Mouse (Mus musculus): Measurements from ENCODE around the gene Cript. TPM values are rescaled to one million over a fixed set of nuclear protein-coding genes. Genes with fewer than 3 reads are reported as not detected.
A peak's percentile ranks its signal among the peaks of the same experiment; 100 is the strongest.

Gene Cript
- polyA plus RNA-seq, 1 experiment, result 38.6 TPM

DNA sequence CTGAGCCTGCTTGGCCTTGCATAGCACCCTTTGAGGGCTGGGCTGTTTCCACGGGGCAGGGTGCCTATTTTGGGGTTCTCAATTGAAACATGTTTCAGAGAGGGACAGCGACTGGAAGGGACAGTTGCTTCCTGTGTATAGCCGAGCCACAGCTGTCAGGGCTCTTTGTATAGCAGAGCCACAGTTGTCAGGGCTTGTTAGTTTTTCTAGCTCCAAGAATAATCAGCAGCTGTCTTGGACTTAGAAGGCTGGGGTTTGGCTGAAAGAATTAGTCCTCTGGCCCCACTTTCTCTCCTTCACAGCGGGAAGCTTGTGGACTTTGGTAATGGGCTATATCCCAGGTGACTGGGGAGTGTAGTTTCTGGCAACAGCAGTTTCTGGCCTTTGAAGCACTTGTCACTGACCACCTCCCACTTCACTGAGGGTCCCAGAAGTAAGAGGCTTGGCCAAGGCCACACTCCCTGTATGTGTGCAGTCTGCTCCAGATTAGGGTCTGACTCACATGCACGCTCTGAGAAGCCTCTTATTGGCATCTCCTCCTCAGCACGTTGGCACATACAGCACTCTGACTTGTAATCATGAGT lies 36.7 kb upstream of the Cript start:
- TF ChIP-seq POLR2A (IDR thresholded peaks at IDR 0.05; ENCODE audit: borderline replicate concordance, control insufficient read depth, low read depth, low read length) (no peak), CTCF (IDR thresholded peaks at IDR 0.05; ENCODE audit: control insufficient read depth, insufficient read depth, low read length) (no peak)
- H3K4me1 ChIP-seq (ENCODE audit: control insufficient read depth, insufficient read depth, low read length), result no peaks in the 10 kb centered on the region
- no peak overlapping the region for H3K4me3 ChIP-seq (replicated peaks; ENCODE audit: control insufficient read depth, low read depth, low read length)
- 56% methylated on average over 6 of the region's 6 CpGs for WGBS
- H3K27ac ChIP-seq (ENCODE audit: control insufficient read depth, insufficient read depth, low read depth, low read length, poor library complexity), result no peak overlapping the region

DNA sequence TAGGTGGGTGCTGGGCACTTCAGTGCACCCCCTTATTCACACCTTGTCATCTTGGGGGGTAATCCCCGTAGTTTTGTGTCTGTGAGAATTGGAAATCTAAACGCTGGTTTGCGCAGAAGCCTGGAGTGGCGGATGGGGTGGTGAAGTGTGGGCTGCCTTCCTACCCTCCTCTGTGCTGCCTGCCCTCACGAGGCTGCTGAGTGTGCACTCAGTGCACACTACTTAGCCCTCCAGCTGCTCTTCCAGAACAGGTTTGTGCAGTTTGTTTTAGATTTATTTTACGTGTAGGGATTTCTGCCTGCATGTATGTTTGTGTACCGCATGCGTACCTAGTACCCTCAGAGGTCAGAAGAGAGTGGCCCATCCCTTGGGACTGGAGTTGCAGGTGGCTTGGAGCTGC lies 34.0 kb upstream of the Cript start:
- no peak overlapping the region for H3K27ac ChIP-seq (ENCODE audit: control insufficient read depth, insufficient read depth, low read depth, low read length, poor library complexity)
- TF ChIP-seq CTCF (IDR thresholded peaks at IDR 0.05; ENCODE audit: control insufficient read depth, insufficient read depth, low read length), result no peak
- no peak for TF ChIP-seq POLR2A (IDR thresholded peaks at IDR 0.05; ENCODE audit: borderline replicate concordance, control insufficient read depth, low read depth, low read length)
- H3K4me3 ChIP-seq (replicated peaks; ENCODE audit: control insufficient read depth, low read depth, low read length), result no peak overlapping the region
- no peaks in the 10 kb centered on the region for H3K4me1 ChIP-seq (ENCODE audit: control insufficient read depth, insufficient read depth, low read length)
- 83% methylated on average over 8 of the region's 8 CpGs for WGBS

DNA sequence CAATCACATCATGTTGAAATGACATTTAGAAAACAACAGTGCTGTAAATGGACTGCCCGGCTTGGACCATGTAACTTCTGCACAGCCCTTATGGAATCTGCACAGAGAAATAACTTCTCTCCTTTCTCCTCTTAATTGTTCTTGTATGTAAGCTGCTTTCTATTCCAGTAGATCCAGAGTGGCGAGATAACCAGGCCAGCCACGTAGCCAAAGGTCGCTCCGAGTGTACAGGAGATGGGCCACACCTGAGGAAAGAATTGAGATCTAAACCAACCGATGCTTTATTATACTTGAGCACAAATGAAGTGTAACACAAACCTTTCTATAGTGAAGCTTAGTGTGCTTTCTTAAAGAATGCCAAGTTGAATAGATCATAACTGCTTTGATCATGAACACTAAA lies 28.0 kb upstream of the Cript start:
- H3K4me3 ChIP-seq (replicated peaks; ENCODE audit: control insufficient read depth, low read depth, low read length), result no peak overlapping the region
- 84% methylated on average over 6 of the region's 6 CpGs for WGBS
- no peak overlapping the region for H3K27ac ChIP-seq (ENCODE audit: control insufficient read depth, insufficient read depth, low read depth, low read length, poor library complexity)
- TF ChIP-seq CTCF (IDR thresholded peaks at IDR 0.05; ENCODE audit: control insufficient read depth, insufficient read depth, low read length), result no peak
- no peak for TF ChIP-seq POLR2A (IDR thresholded peaks at IDR 0.05; ENCODE audit: borderline replicate concordance, control insufficient read depth, low read depth, low read length)
- no peaks in the 10 kb centered on the region for H3K4me1 ChIP-seq (ENCODE audit: control insufficient read depth, insufficient read depth, low read length)

DNA sequence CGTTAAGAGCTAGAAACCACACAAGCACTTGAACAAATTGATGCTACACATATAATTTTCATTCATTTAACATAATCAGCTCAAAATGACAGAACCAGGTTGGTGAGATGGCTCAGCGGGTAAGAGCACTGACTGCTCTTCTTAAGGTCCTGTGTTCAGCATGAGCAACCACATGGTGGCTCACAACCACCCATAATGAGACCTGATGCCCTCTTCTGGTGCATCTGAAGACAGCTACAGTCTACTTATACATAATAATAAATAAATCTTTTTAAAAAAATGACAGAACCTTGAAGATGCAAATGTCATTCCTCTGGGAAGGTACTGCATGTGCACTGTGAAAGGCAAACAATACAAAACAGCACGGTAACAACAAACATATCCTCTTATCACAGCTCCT lies 16.4 kb upstream of the Cript start:
- Histone ChIP-seq H3K4me1 (ENCODE audit: control insufficient read depth, insufficient read depth, low read length) (no peaks in the 10 kb centered on the region; the same call in 1 of the 2 replicates), H3K4me3 (replicated peaks; ENCODE audit: control insufficient read depth, low read depth, low read length) (no peak overlapping the region), H3K27ac (ENCODE audit: control insufficient read depth, insufficient read depth, low read depth, low read length, poor library complexity) (no peak overlapping the region)
- no peak for TF ChIP-seq POLR2A (IDR thresholded peaks at IDR 0.05; ENCODE audit: borderline replicate concordance, control insufficient read depth, low read depth, low read length)
- no peak for TF ChIP-seq CTCF (IDR thresholded peaks at IDR 0.05; ENCODE audit: control insufficient read depth, insufficient read depth, low read length)
- 85% methylated on average over 3 of the region's 3 CpGs for WGBS

DNA sequence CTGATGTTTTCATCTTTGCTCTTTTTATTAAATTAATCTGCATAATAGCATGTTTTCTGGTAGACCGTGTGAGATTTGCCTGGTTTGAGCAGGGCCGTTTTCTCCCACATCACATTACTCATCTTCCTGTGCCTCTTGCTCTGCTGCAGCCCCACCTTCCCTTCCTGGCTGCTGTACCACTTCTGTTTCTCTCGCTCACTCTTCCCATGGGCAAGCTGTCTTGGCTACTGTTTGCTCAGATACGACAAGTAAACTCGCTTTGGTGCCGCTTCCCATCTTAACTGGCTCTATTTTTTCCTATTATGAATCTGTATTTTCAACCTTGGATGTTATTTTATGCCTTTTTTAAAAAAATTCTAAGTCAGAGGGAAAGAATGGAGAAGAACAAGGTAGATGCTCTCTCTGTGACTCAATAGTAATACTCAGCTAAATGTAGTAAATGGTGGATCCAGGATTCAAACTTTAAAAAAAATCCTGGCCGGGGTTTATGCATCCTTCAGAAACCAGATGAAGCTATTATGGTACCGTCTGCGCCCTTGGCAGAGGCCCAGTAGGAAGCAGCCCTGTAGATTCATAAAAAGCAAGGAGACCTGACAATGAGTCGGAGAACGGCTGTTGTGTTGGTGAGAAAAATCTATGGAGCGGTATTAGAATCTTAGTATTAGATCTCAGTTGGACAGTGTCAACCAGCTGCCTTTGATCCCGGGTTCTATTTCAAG lies 13.9 kb upstream of the Cript start:
- WGBS, result 61% methylated on average over 13 of the region's 13 CpGs
- no peak overlapping the region for H3K27ac ChIP-seq (ENCODE audit: control insufficient read depth, insufficient read depth, low read depth, low read length, poor library complexity)
- TF ChIP-seq CTCF (IDR thresholded peaks at IDR 0.05; ENCODE audit: control insufficient read depth, insufficient read depth, low read length) (no peak), POLR2A (IDR thresholded peaks at IDR 0.05; ENCODE audit: borderline replicate concordance, control insufficient read depth, low read depth, low read length) (no peak)
- H3K4me3 ChIP-seq (replicated peaks; ENCODE audit: control insufficient read depth, low read depth, low read length), result no peak overlapping the region
- no peaks in the 10 kb centered on the region; the same call in 1 of the 2 replicates for H3K4me1 ChIP-seq (ENCODE audit: control insufficient read depth, insufficient read depth, low read length)

DNA sequence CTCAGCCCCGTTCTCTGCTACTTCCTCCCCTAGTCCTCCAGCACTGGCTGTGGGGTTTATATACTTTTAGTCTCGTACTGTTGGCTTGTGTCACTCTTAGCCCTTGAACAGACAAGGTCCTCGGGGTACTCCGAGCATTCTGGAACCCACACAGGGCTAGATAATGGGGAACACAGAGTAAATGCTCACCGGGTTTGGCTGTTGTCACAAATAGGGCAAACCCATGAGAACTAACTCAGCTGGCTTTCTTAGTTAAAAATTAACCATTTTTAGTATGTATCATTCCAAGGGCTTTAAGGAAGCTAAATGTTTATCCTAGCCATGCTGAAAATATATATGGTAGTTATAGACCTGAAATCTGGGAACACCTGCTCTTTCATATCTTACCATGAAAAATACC lies 5.7 kb upstream of the Cript start:
- WGBS, result 81% methylated on average over 5 of the region's 5 CpGs

DNA sequence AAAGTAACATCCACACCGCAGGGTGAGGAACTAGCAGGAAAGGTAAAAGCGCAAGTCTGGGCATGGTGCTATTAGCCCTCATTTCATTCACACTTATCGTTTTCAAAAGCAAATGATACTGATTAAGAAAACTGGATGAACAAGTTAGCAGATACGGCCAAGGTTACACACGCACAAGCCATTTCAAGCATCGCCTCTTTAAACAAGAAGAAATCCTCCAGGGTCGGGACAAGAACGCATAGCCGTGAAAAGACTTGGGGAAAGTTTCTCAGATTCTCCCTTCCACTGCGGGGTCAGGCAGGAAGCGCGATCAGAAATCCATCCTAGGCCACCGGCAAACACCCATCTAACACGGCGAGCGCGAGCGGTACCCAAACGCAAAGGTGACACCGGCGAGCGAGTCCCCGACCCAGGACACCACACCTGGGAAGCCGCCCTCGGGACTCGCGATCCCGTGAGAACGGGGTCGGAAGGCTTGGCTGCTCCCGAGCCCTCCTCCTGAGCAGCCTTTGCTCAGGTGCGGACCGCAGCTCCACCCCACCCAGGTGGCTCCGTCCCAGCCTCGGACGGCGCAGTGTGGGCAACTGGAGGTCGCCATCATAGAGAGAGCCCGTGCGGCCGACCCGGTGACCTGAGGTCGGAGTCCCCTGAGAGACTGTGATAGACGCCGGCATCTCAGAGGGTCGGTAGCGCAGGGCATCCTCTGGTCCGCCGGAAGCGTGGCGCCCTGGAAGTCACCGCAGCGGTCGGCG lies 683 bp upstream of the Cript start:
- WGBS, result 2% methylated on average over 55 of the region's 55 CpGs
- Histone ChIP-seq H3K27ac (ENCODE audit: control insufficient read depth, insufficient read depth, low read depth, low read length, poor library complexity) (peak overlapping the region; percentile 9; the same call in 1 of the 2 replicates), H3K4me3 (replicated peaks; ENCODE audit: control insufficient read depth, low read depth, low read length) (peak overlapping the region; percentile 88), H3K4me1 (ENCODE audit: control insufficient read depth, insufficient read depth, low read length) (no peaks in the 10 kb centered on the region; the same call in 1 of the 2 replicates)
- TF ChIP-seq CTCF (IDR thresholded peaks at IDR 0.05; ENCODE audit: control insufficient read depth, insufficient read depth, low read length), result no peak

More for the DNA sequence above, 5.7 kb upstream of the Cript start:
- TF ChIP-seq POLR2A (IDR thresholded peaks at IDR 0.05; ENCODE audit: borderline replicate concordance, control insufficient read depth, low read depth, low read length) (no peak), CTCF (IDR thresholded peaks at IDR 0.05; ENCODE audit: control insufficient read depth, insufficient read depth, low read length) (no peak)
- no peak overlapping the region for H3K4me3 ChIP-seq (replicated peaks; ENCODE audit: control insufficient read depth, low read depth, low read length)
- H3K4me1 ChIP-seq (ENCODE audit: control insufficient read depth, insufficient read depth, low read length), result no peaks in the 10 kb centered on the region; the same call in 1 of the 2 replicates
- no peak overlapping the region for H3K27ac ChIP-seq (ENCODE audit: control insufficient read depth, insufficient read depth, low read depth, low read length, poor library complexity)

All from bone marrow, adult 2 months (tissue).